Mouse (Mus musculus) lung, embryonic 14.5 days (tissue): ENCODE measurements at regions not wholly inside any gene's neighbourhood (a gene's known extent, or its start where the extent isn't known, plus 50 kb on each side); places are given as distances from the start of the nearest gene placed in this dataset.
"Not testable (repeated sequence)": the region's sequence is repeated elsewhere in the genome, so short reads cannot be mapped to it uniquely, and the experiment has no call there.

Experiments
- ATAC-seq: fragments of 200-750 bp; cut with Nextera tagmentation; 2 replicates; pipeline ENCODE4 v1.8.0; 2017; ENCODE audit warnings: mild to moderate bottlenecking, moderate TSS enrichment, moderate library complexity; ENCODE audit not compliant: insufficient read depth
- DNase-seq: peaks from one replicate; pipeline ENCODE4 v3.0.0-alpha.2; 2015
- H3K27ac ChIP-seq: fragments of 300-500 bp; sonication (generic); 2 replicates; pipeline ENCODE4 v1.5.1; 2014; ENCODE audit warnings: low read depth, mild to moderate bottlenecking, moderate library complexity
- H3K27me3 ChIP-seq: fragments of 300-500 bp; sonication (generic); 2 replicates; pipeline ENCODE4 v1.6.1; 2014; ENCODE audit warnings: low read length, control low read depth; ENCODE audit not compliant: insufficient read depth
- H3K36me3 ChIP-seq: fragments of 300-500 bp; sonication (generic); 2 replicates; pipeline ENCODE4 v1.6.1; 2014; ENCODE audit warnings: control low read depth; ENCODE audit not compliant: insufficient read depth
- H3K4me1 ChIP-seq: fragments of 300-500 bp; sonication (generic); 2 replicates; pipeline ENCODE4 v1.6.1; 2014; ENCODE audit warnings: antibody characterized with exemption, control low read depth; ENCODE audit not compliant: insufficient read depth
- H3K4me2 ChIP-seq: fragments of 300-500 bp; sonication (generic); 2 replicates; pipeline ENCODE4 v1.6.1; 2014; ENCODE audit warnings: mild to moderate bottlenecking
- H3K4me3 ChIP-seq: fragments of 300-500 bp; sonication (generic); 2 replicates; pipeline ENCODE4 v1.5.1; 2014; ENCODE audit warnings: low read depth, low read length
- H3K9ac ChIP-seq: fragments of 300-500 bp; sonication (generic); 2 replicates; pipeline ENCODE4 v1.6.1; 2014
- H3K9me3 ChIP-seq: fragments of 300-500 bp; sonication (generic); 2 replicates; pipeline ENCODE4 v1.6.1; 2016; ENCODE audit warnings: low read depth, low read length, control low read depth
- CTCF ChIP-seq: IDR thresholded peaks from 2 replicates; pipeline ENCODE4 v1.5.1; 2016; ENCODE audit warnings: antibody characterized with exemption, low read depth
- WGBS: fragments of 180-500 bp; shearing (Covaris S2); extraction: QIAGEN DNeasy Blood & Tissue Kit; methylation state at CpG from one replicate; pipeline ENCODE4 v1.1.7; 2014; 5-methylcytosine and 5-hydroxymethylcytosine counted together

- Histone ChIP-seq H3K36me3 (no peaks in the 10 kb centered on the region), H3K9ac (no peak overlapping the region), H3K4me1 (no peaks in the 10 kb centered on the region), H3K9me3 (no peaks in the 10 kb centered on the region), H3K27ac (no peak overlapping the region), H3K27me3 (no peaks in the 10 kb centered on the region), H3K4me3 (no peak overlapping the region), H3K4me2 (no peak overlapping the region)
- ATAC-seq (no peak), DNase-seq (no peak)
- WGBS = 79% methylated on average over 1 of the region's 1 CpGs
- TF ChIP-seq CTCF = no peak
Measured at GRCm38 (mm10) chr5:12767383-12767782, 357.8 kb upstream of the Sema3a start.

DNA sequence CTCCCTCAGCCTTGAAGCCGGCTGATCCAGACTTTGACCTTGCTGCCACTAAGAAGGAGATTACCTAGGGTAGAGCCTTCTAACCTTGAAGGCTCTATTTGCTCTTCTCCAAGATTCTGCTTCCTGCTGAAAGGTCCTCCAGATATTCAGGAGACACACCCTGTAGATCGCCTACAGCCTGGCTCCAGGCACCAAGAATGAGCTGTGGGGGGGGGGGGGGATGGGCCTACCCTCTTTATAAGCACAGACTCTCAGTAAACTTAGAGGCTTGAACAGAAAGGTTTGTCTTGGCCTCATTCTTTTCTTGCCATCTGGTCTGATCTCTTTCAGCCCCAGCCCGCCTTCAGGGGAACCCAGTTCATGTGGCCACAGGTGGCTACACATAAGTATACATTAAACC lies 342.5 kb upstream of the Sema3a start:
- no peaks in the 10 kb centered on the region for H3K4me1 ChIP-seq
- TF ChIP-seq CTCF = no peak
- H3K36me3 ChIP-seq = no peaks in the 10 kb centered on the region
- no peak overlapping the region for H3K4me2 ChIP-seq
- WGBS = 86% methylated on average over 3 of the region's 3 CpGs
- no peak for ATAC-seq
- H3K27me3 ChIP-seq = no peaks in the 10 kb centered on the region
- H3K9me3 ChIP-seq = no peaks in the 10 kb centered on the region
- no peak for DNase-seq
- H3K4me3 ChIP-seq = no peak overlapping the region
- no peak overlapping the region for H3K9ac ChIP-seq
- H3K27ac ChIP-seq = no peak overlapping the region

DNA sequence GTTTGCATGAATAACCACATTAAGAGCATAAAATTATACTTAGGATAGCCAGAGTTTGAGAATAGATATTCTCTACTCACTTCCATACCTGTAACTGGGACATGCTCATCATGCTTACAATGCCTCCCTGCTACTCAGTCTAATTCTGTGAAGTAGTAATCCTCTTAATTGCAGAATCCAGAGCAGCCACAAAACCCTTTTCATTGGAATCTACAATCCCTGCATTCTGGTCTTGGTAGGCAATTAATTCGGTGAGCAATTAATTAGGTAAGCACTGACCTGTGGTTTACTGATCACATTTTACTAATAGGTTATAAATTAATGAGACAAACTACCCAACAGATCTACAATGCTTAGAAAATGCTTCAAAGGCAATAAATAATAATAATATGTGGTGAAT lies 316.5 kb upstream of the Sema3a start:
- no peak for ATAC-seq
- H3K27me3 ChIP-seq = no peaks in the 10 kb centered on the region
- H3K4me2 ChIP-seq = no peak overlapping the region
- no peak overlapping the region for H3K9ac ChIP-seq
- no peak overlapping the region for H3K27ac ChIP-seq
- no peak for DNase-seq
- 93% methylated on average over 1 of the region's 1 CpGs for WGBS
- no peaks in the 10 kb centered on the region for H3K9me3 ChIP-seq
- no peak for TF ChIP-seq CTCF
- H3K4me3 ChIP-seq = no peak overlapping the region
- no peaks in the 10 kb centered on the region for H3K4me1 ChIP-seq
- no peaks in the 10 kb centered on the region for H3K36me3 ChIP-seq

DNA sequence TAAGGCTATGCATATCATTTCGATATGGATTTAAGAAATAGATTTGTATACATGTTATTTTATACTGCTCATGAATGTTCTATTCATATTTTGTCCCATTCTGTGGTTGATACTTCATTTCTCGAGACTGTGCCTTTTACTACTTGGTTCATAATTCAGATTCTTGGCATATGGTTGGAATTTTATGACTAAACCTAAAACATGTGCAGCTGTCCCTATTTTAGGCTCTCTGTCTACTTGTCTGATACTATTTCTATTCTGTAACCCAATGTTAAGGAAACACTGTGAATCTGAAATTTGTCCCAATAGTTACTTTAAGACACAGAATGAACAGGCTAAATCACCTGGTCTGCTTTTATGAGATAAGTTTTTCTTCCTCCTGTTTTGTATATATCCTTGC lies 315.3 kb upstream of the Sema3a start:
- Histone ChIP-seq H3K4me3 (no peak overlapping the region), H3K27me3 (no peaks in the 10 kb centered on the region), H3K36me3 (no peaks in the 10 kb centered on the region), H3K9me3 (no peaks in the 10 kb centered on the region), H3K27ac (no peak overlapping the region), H3K4me1 (no peaks in the 10 kb centered on the region), H3K9ac (no peak overlapping the region), H3K4me2 (no peak overlapping the region)
- WGBS = 75% methylated on average over 2 of the region's 2 CpGs
- no peak for TF ChIP-seq CTCF
- DNase-seq (no peak), ATAC-seq (no peak)

GRCm38 (mm10) chr5:12847207-12847606 lies 278.0 kb upstream of the Sema3a start:
- not testable (repeated sequence) for H3K4me1 ChIP-seq, H3K36me3 ChIP-seq, H3K4me2 ChIP-seq, H3K27ac ChIP-seq, H3K4me3 ChIP-seq, H3K9ac ChIP-seq, H3K27me3 ChIP-seq, ATAC-seq, DNase-seq, H3K9me3 ChIP-seq
- 79% methylated on average over 3 of the region's 3 CpGs for WGBS

- ATAC-seq (peak; percentile 79), DNase-seq (peak; percentile 49)
- no peaks in the 10 kb centered on the region for H3K27me3 ChIP-seq
- no peak overlapping the region for H3K9ac ChIP-seq
- no peaks in the 10 kb centered on the region for H3K36me3 ChIP-seq
- H3K4me2 ChIP-seq = no peak overlapping the region
- 33% methylated on average over 2 of the region's 2 CpGs for WGBS
- H3K27ac ChIP-seq = no peak overlapping the region
- H3K4me3 ChIP-seq = no peak overlapping the region
- no peaks in the 10 kb centered on the region for H3K4me1 ChIP-seq
- no peak for TF ChIP-seq CTCF
- no peaks in the 10 kb centered on the region for H3K9me3 ChIP-seq
Measured at GRCm38 (mm10) chr5:12856869-12857268, 268.3 kb upstream of the Sema3a start.

- Histone ChIP-seq H3K4me1 (no peaks in the 10 kb centered on the region), H3K4me3 (no peak overlapping the region), H3K4me2 (no peak overlapping the region), H3K27ac (no peak overlapping the region), H3K9me3 (no peaks in the 10 kb centered on the region), H3K36me3 (no peaks in the 10 kb centered on the region), H3K9ac (no peak overlapping the region), H3K27me3 (no peaks in the 10 kb centered on the region)
- WGBS = 58% methylated on average over 3 of the region's 3 CpGs
- no peak for ATAC-seq
- TF ChIP-seq CTCF = no peak
- no peak for DNase-seq
Measured at GRCm38 (mm10) chr5:12868355-12869217, 256.6 kb upstream of the Sema3a start.
